Mouse (Mus musculus): ENCODE data around the gene Igfbp3. TPM values are rescaled to one million over a fixed set of nuclear protein-coding genes. Genes with fewer than 3 reads are reported as not detected.

The Igfbp3 gene
- total RNA-seq (2023) = not detected

DNA sequence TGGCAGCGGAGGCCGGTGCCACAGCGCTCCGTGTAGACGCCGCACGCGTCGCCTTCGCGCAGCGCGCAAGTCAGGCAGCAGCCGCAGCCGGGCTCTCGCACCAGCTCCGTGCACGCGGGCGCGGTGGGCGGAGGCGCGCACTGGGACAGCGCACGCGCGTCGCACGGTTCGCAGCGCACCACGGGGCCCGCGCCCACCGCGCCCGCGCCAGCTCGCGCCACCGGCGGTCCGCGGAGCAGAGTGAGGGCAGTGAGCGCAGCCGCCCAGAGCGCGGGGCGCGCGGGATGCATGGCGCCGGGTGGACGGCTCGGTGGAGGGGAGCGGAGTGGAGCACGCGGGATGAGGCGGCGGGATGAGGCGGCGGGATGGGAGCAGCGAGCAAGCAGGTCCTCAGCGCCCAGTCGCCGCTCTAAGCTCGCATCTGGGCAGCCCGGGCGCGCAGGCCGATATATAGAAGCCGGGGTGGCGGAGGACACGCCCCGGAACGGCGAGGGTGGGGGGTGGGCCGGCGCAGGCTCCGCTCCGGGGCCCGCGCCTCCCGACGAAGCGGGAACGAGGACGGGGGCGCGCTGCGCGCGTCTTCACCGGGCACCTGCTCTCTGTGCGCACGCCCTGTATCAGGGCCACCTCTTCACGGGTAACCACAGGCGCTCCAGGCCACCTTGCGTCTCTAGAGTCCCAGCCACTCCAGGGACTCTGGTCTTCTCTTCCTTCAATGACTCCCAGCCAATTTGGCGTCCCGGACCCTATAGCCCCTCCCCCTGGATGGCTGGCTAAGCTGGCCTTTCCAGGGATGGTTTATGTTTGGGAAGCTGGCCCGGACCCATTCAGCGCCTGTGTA lies at the start of gene Igfbp3:
Gene Igfbp3, minus strand, starts transcription at position 423 of the 841 bp plus-strand sequence.

DNA sequence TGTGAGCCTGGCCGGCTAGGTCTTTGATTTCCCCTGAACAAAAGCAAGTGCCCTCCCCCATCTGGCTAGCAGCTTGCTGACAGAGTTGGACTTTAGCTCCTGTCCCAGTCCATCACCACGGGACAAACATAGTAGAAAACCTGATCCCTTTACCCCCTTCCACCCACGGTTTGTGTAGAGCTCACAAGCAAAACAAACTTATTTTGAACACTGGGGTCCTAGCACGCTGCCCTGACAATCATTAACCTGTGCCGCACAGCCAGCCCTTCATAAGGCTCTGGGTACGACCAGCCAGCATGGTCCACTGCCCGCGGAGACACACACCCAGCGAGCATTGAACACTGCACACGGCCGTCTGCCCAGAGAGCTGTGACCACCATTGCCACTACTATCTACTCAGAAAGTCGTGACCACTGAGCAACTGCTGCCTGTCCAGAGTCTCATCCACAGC lies 16.2 kb downstream of the Igfbp3 start, which contains the start of gene Igfbp1:
Gene Igfbp1, plus strand, starts transcription at position 292 of the 451 bp plus-strand sequence.

DNA sequence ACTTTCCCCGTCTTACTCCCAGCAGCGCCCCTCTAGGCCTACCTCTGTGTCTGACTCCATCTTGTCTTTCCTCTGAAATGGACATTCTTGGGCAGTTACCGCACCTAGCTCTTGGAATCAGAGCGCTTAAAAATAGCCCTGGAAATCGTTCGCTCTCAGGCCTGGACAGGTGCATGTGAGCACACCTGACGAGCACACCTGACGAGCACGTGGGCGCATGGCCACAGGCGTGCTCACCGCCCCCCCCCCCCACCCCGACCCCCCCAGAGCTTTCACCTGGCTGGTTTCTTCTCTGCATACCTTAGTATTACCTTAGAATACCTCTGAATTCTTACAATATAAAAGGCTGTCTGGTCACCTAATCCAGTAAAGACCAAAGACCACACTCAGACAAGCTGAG lies 25.3 kb downstream of the Igfbp3 start, which contains the start of gene Gm11985:
Gene Gm11985, minus strand, starts transcription at position 101 of the 400 bp plus-strand sequence.

Other genes starting within 250 kb of the Igfbp3 start
- gene Adcy1, start 150.4 kb downstream of the Igfbp3 start, total RNA-seq (2023) = 3.6 TPM
- gene Gm11985, start 25.4 kb downstream of the Igfbp3 start, total RNA-seq (2023) = not detected
- gene Igfbp1, start 16.1 kb downstream of the Igfbp3 start, total RNA-seq (2023) = not detected